Mouse (Mus musculus): ENCODE measurements at regions not wholly inside any gene's neighbourhood (a gene's known extent, or its start where the extent isn't known, plus 50 kb on each side); places are given as distances from the start of the nearest gene placed in this dataset.

DNA sequence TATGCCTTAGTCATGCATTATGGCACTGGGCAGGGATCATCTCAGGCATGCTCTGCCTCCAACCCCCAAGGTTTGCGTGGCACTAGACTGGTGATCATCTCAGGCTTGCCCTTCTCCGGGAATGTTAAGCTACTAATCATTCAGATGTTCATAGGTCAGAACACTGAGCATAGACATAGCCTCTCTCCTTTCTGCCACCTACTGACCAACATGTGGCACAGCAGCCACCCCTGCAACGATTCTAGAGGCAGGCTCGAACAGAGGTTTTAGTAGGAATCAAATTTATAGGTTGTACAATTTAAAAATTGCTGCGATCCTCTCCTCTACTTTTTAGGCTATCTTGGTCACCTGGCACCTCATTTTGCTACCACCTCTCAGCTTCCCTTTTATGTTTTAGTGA, 430.0 kb upstream of the Got2 start:
- no peak for DNase-seq

DNA sequence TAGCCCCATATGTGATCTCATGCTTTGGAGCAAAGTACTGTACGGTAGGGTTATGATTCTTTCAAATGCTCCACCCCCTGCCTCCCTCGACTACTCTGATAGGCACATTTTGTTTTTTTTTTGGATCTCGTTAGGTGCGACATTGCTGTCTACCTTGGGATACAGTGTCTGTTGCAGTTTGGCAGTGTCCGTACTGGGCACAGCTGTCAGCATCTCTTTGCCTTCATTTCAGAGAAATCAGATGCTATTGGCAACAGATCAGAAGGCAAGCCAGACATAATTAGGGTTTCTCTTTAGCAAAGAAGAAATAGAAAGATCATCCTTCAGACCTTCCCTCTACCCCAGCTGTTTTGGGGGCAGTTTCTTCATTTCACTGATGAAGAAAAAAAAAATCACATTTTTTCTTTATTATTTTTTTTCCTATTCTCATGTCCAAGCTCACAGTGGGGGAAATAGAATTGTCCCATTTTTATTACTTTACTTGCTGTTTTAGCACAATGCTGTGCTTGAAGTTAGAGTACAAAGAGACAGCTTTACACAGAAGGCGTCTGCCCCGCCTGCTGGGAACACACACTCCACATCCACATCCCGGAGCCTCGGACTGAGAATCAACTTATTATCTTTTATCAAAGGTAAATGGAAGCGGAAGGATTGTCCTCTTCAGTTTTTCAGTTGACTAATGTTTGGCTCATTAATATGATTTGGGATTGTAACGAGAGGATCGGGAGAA, 420.8 kb upstream of the Got2 start:
- DNase-seq, result no peak

DNA sequence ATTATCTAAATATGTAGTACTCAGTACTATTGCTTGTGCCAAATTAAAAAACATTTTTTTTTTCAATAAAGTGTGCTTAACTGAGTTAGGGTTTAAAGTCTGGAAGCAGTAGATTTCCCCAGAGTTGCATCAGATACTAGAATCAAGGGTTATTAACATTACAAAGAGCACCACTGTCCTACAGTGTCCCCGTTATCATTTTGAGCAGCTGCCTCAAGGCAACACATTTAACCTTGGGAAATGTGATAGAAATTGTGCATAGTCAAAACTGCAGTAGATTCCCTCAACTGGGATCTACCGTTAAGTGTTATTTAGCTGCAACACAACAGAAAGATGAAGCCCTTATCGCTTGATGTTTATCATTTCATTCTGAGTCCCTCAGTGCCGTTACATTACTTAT, 408.3 kb upstream of the Got2 start:
- DNase-seq, result no peak

DNA sequence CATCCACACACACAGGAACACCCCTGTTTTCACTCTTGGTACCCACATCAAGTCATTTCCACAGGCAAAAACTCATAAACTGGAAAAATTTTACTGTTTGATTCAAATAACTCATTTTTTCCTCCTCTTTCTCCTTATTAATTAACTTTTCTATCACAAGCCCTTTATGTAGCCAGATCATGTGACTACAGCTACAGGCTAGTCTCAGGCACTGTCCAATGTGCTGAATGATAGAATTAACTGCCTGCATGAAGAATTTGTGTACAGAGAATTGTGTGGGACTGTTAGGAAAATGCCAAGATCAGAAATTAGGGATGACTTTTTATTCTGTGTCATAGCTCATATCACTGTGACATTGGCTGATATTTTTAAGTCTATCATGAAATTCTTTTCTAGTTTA, 402.4 kb upstream of the Got2 start:
- DNase-seq, result no peak

DNA sequence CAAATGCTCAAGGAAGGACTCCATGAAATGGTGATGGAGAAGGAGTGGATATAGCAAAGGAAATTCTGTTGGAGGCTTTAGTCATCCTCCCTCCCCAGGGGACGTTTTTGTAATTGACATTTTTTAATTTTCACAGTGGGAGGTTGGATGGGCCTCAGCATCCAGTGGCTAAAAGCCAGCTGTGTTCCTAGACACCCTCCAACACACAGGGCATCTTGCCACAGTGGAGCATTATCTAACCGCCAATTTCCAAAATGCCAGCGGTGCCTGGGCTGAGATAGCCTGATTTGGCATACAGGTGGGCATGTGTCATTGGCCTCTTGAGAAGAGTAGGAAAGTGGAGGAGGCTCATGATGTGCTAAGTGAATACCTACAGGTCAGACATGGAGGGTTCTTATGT, 401.2 kb upstream of the Got2 start:
- DNase-seq, result no peak

DNA sequence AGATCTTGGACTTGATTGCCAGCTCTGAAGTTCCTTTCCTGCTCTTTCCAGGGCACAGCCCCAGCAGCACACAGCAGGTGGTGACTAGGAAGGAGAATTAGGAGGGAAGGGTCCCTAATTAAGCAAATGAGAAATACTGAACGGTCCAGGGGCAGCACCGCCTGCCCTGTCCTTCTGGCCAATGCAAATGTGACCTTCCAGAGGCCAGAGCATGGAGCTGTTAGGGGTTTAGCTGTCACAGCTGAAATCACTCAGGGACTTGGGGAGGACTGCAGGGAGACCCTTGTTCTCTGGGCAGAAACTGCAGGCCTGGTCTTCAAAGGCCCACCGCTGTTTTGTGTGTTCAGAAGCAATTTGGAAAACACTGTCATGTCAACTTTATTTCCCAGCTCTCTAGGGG, 400.2 kb upstream of the Got2 start:
- no peak for DNase-seq

DNA sequence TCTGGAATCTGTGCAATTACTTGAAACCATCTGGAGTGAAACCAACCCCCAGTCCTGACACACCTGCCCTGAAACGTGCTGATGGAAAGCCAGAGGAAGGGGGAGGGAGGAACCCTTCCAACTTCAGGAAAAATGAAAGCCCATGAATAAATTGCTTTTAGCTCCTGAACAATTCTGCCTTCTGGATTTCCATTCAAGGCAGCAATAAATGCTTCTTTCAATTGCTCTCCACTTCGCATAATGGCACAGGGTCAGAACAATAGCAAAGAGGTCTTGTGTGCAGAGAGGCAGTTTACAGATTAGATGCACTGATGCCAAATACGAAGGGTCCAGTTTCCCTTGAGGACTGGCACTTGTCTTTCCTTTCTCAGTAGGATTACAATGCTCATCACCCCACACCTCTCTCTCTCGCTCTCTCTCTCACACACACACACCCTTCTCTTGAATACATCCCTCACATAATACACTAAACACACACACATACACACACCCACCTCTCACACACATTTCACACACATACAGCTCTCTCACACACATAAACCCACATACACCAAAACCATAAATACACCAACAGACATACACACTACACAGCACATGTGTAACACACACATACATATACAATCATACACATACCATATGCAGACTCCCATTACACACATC, 389.3 kb upstream of the Got2 start:
- DNase-seq, result no peak

DNA sequence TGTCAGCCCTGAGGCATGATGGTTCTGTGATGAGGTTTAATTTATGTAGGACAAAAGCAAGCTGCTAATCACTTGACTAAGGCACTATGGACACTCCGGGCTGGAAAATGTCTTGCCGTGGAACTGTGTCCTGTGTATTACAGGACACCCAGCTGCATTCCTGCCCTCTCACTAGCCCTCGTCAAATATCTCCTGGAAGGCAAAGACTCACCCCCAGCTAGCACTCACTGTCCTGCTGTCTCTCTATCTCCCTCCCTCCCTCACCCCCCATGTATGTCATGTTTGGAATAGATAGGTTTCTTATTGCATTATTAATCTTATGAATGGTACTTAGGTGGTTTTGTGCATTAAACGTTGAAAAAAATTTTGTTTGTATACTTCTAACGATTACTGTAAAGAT, 388.7 kb upstream of the Got2 start:
- DNase-seq, result no peak

DNA sequence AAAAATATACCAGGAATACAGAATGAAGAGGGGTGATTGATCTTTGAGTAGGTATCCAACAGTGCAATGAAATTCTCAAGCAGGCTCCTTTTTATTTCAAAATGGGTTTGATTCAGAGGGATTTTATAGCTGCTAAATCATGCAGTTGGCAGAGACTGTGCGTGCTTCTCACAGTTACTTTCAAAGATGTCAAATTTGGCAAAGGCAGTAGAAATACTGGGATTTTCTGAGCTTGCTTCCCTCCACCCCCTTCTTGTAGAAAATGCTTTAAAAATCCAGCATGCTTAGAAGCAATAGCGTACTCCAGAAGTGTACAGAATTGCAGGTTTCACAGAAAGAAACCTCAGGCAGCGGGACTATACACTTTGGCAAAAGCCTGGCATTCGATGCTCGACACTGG, 367.9 kb upstream of the Got2 start:
- DNase-seq, result peak; percentile 29

DNA sequence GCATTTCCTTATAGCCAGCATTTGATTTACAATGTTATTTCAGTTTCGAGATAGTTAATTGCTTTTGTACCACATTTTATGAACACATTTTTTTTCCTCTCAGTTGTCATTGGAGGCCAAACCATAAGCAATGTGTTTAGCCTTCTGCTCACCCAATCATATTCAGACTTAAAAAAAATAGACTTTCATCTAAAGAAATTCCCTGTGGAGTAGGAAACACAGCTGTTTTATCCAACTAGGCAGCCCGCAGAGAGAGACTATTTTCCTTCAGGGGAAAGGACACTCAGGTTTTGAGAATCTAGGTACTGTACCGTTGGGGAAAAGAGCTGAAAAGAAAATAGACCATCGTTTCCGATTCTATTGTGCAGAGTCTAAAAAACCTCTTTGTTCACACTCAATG, 367.5 kb upstream of the Got2 start:
- no peak for DNase-seq

DNA sequence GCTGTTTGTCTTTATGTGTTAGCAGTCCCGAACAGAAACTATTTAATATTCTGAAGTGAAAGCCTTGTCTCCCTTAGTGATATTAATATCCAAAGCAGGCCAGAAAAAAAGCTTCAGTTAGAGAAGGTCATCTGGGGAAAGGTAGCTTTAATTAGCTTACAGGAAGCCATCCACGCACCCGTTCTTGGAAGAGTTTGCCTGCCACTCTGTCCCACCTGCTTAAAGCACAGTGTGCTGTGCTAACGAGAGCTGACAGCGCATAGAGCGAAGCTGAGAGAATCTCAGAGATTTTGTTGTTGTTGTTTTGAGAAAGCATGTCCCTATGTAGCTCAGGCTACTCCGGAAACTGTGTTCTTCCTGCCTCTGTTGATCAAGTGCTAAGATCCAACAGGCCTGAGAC, 357.7 kb upstream of the Got2 start:
- peak; percentile 8 for DNase-seq

DNA sequence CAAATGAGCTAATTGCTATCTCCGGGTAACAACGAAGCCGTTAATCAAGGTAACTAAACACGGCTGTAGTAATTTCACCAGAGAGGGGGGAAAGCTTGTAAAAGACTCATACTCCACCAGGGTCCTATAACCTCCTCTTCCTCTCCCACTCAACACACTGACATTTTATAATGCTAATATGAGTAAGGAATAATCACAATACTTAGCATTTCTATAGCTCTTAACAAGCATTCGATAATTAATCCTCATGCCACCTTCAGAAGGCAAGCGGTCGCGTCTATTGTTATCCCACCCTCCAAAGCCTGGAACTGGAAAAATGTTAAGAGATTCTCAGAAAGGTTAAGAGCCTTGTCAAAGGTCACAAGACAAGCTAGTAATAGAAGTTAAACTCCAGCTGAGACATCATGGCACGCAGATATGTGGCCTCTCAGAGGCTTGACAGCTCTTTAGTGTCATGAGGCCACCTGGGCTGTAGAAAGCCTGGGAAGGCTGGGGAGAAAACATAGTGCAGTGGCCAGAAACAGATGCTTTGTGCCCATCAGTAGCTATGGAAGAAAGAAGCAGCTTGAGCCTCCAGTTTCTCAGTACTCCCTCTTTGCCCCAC, 356.3 kb upstream of the Got2 start:
- DNase-seq, result no peak

DNA sequence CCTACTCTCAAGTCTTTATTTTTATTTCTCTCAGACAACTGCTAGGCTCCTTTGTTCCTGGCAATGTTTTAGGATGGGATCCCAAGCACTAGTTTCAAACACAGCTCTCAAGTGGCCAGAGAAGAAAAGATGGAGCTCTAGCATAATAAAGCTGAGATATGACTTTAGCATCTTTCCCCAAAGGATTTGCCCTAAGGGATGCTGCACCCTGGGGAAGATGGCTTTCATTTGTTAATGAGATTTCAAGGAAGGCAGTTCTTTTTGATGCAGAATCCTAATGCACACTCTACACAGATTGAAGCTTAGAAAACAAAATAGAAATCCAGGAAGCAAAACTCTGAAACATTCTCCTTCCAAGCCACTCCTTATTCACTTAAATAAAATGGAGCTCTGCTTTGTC, 350.1 kb upstream of the Got2 start:
- no peak for DNase-seq

DNA sequence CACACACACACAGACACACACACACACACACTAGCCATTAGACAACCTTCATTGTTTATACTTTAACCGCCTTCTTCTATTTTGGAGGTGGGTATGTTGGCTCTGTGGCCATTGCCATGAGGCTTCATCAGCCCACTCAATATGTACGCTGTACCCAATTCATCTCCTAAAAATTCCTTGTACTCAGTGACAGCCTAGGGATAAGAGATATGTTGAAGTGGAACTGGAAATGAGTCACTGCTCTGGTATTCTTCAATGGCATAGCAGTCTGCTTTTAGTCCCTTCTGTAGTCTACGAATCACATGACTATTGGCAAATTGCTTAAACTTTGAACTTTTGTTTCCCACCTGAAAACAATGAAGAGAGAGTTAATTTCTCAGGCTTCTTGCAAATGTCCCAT, 349.6 kb upstream of the Got2 start:
- no peak for DNase-seq

DNA sequence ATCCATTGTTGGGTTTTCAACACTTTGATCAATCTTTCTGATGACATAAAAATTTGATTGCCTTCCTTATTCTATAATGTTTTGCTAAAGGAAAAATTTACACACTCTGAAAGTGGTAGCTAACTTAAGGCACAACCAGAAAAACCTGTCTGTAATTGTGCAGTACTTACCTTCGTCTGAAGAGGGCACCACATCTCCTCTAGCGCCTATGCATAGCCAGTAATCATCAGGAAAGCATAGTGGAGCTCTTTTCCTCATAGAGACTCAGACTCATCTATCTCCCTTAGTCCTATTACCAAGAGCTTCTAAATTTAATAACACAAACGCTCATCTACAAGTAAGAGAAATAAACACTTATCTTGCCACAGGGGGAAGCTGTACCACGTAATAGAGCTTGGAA, 342.1 kb upstream of the Got2 start:
- DNase-seq, result no peak

Measured in right cerebral cortex, postnatal 25 days (tissue).